Mouse (Mus musculus): ENCODE measurements around the gene Fam166a.

The Fam166a gene

GRCm38 (mm10) chr2:25221331-25221772 lies 2.8 kb downstream of the Fam166a start:
- no peak for DNase-seq (ENCODE audit: extremely low read depth, low read depth, low spot score)

GRCm38 (mm10) chr2:25223681-25224491 lies 5.3 kb downstream of the Fam166a start:
- DNase-seq (ENCODE audit: extremely low read depth, low read depth, low spot score): no peak

- no peak for DNase-seq (ENCODE audit: extremely low read depth, low read depth, low spot score)
Observed at GRCm38 (mm10) chr2:25224492-25224765, 5.9 kb downstream of the Fam166a start, which contains the start of gene Tubb4b. Gene Tubb4b, minus strand, starts transcription at chr2:25224702.

- DNase-seq (ENCODE audit: extremely low read depth, low read depth, low spot score): peak; percentile 96
Observed at GRCm38 (mm10) chr2:25224766-25225752, 6.5 kb downstream of the Fam166a start.

- DNase-seq (ENCODE audit: extremely low read depth, low read depth, low spot score): no peak
Observed at GRCm38 (mm10) chr2:25225811-25226379, 7.3 kb downstream of the Fam166a start.

- no peak for DNase-seq (ENCODE audit: extremely low read depth, low read depth, low spot score)
Observed at GRCm38 (mm10) chr2:25226864-25227263, 8.3 kb downstream of the Fam166a start.

- DNase-seq (ENCODE audit: extremely low read depth, low read depth, low spot score): no peak
Observed at GRCm38 (mm10) chr2:25227406-25227805, 8.9 kb downstream of the Fam166a start.

- DNase-seq (ENCODE audit: extremely low read depth, low read depth, low spot score): peak; percentile 77
Observed at GRCm38 (mm10) chr2:25228431-25228889, 9.9 kb downstream of the Fam166a start.

GRCm38 (mm10) chr2:25228995-25229530 lies 10.5 kb downstream of the Fam166a start:
- no peak for DNase-seq (ENCODE audit: extremely low read depth, low read depth, low spot score)

- DNase-seq (ENCODE audit: extremely low read depth, low read depth, low spot score): no peak
Observed at GRCm38 (mm10) chr2:25229582-25229981, 11.0 kb downstream of the Fam166a start.

GRCm38 (mm10) chr2:25230581-25230980 lies 12.0 kb downstream of the Fam166a start:
- no peak for DNase-seq (ENCODE audit: extremely low read depth, low read depth, low spot score)

- no peak for DNase-seq (ENCODE audit: extremely low read depth, low read depth, low spot score)
Observed at GRCm38 (mm10) chr2:25231038-25231437, 12.5 kb downstream of the Fam166a start.

- no peak for DNase-seq (ENCODE audit: extremely low read depth, low read depth, low spot score)
Observed at GRCm38 (mm10) chr2:25233421-25233820, 14.9 kb downstream of the Fam166a start.

GRCm38 (mm10) chr2:25234050-25234449 lies 15.5 kb downstream of the Fam166a start, which contains the start of gene Slc34a3:
Gene Slc34a3, minus strand, starts transcription at chr2:25234364.
- DNase-seq (ENCODE audit: extremely low read depth, low read depth, low spot score): no peak

GRCm38 (mm10) chr2:25234551-25235220 lies 16.1 kb downstream of the Fam166a start:
- no peak for DNase-seq (ENCODE audit: extremely low read depth, low read depth, low spot score)

GRCm38 (mm10) chr2:25236614-25237013 lies 18.1 kb downstream of the Fam166a start, which contains the start of gene Rnf224:
Gene Rnf224, minus strand, starts transcription at chr2:25236787.
- DNase-seq (ENCODE audit: extremely low read depth, low read depth, low spot score): no peak

- peak; percentile 77 for DNase-seq (ENCODE audit: extremely low read depth, low read depth, low spot score)
Observed at GRCm38 (mm10) chr2:25237522-25237921, 19.0 kb downstream of the Fam166a start.

GRCm38 (mm10) chr2:25238106-25238505 lies 19.6 kb downstream of the Fam166a start:
- no peak for DNase-seq (ENCODE audit: extremely low read depth, low read depth, low spot score)

GRCm38 (mm10) chr2:25239766-25240165 lies 21.2 kb downstream of the Fam166a start:
- no peak for DNase-seq (ENCODE audit: extremely low read depth, low read depth, low spot score)

- no peak for DNase-seq (ENCODE audit: extremely low read depth, low read depth, low spot score)
Observed at GRCm38 (mm10) chr2:25240310-25240709, 21.8 kb downstream of the Fam166a start.

Measured in fat pad, adult 2 months (tissue).